Mouse (Mus musculus) midbrain, embryonic 11.5 days (tissue): ENCODE data around the gene Adam21. TPM values are rescaled to one million over a fixed set of nuclear protein-coding genes. Genes with fewer than 3 reads are reported as not detected.

Experiments used
- ATAC-seq: fragments of 200-750 bp; cut with Nextera tagmentation; 2 replicates; pipeline ENCODE4 v1.8.0; 2017; ENCODE audit warnings: moderate TSS enrichment, moderate library complexity; ENCODE audit not compliant: low FRiP score
- DNase-seq: peaks from one replicate; pipeline ENCODE4 v3.0.0; 2015; ENCODE audit warnings: low spot score; ENCODE audit errors: missing footprints
- H3K27ac ChIP-seq: fragments of 300-500 bp; sonication (generic); 2 replicates; pipeline ENCODE4 v1.5.1; 2014; ENCODE audit warnings: low read depth, low read length
- H3K27me3 ChIP-seq: fragments of 300-500 bp; sonication (generic); 2 replicates; pipeline ENCODE4 v1.6.1; 2014; ENCODE audit warnings: mild to moderate bottlenecking, low read length, moderate library complexity, mixed read lengths; ENCODE audit not compliant: control insufficient read depth, insufficient read depth
- H3K36me3 ChIP-seq: fragments of 300-500 bp; sonication (generic); 2 replicates; pipeline ENCODE4 v1.6.1; 2014; ENCODE audit warnings: mild to moderate bottlenecking, low read length, moderate library complexity, mixed read lengths; ENCODE audit not compliant: control insufficient read depth, insufficient read depth
- H3K4me1 ChIP-seq: fragments of 300-500 bp; sonication (generic); 2 replicates; pipeline ENCODE4 v1.6.1; 2014; ENCODE audit warnings: low read length; ENCODE audit not compliant: control insufficient read depth, insufficient read depth
- H3K4me2 ChIP-seq: fragments of 300-500 bp; sonication (generic); 2 replicates; pipeline ENCODE4 v1.6.1; 2014; ENCODE audit warnings: mild to moderate bottlenecking, moderate library complexity
- H3K4me3 ChIP-seq: fragments of 300-500 bp; sonication (generic); 2 replicates; pipeline ENCODE4 v1.5.1; 2014; ENCODE audit warnings: low read depth, low read length
- H3K9ac ChIP-seq: fragments of 300-500 bp; sonication (generic); 2 replicates; pipeline ENCODE4 v1.6.1; 2014; ENCODE audit warnings: low read length
- H3K9me3 ChIP-seq: fragments of 300-500 bp; sonication (generic); 2 replicates; pipeline ENCODE4 v1.6.1; 2016; ENCODE audit warnings: low read length; ENCODE audit not compliant: control insufficient read depth
- WGBS: fragments of 180-500 bp; shearing (Covaris S2); extraction: QIAGEN DNeasy Blood & Tissue Kit; methylation state at CpG from one replicate; pipeline ENCODE4 v1.1.7; 2014; 5-methylcytosine and 5-hydroxymethylcytosine counted together
- polyA plus RNA-seq: library from polyadenylated mRNA; unstranded; fragments of >200 nt; fragmentation: Nextera tagmentation; extraction: Ambion mirVana; gene quantifications from 2 replicates; pipeline ENCODE4 v1.2.1, GENCODE M21; 2014

The Adam21 gene
- polyA plus RNA-seq = 0.16 and 0.22 TPM in 2 replicates

GRCm38 (mm10) chr12:81568374-81568773 is at the start of gene Adam21:
TSS of gene Adam21 (minus strand) at chr12:81568474.
- DNase-seq (no peak), ATAC-seq (no peak)
- no peaks in the 10 kb centered on the region for H3K4me1 ChIP-seq
- H3K4me3 ChIP-seq = no peak within 1 kb of the TSS
- no peaks in the 10 kb centered on the region for H3K36me3 ChIP-seq
- 89% methylated on average over 1 of the region's 1 CpGs for WGBS
- H3K4me2 ChIP-seq = no peak within 1 kb of the TSS
- H3K9me3 ChIP-seq = no peaks in the 10 kb centered on the region
- no peak within 1 kb of the TSS for H3K27ac ChIP-seq
- H3K9ac ChIP-seq = no peak within 1 kb of the TSS
- H3K27me3 ChIP-seq = no peaks in the 10 kb centered on the region

DNA sequence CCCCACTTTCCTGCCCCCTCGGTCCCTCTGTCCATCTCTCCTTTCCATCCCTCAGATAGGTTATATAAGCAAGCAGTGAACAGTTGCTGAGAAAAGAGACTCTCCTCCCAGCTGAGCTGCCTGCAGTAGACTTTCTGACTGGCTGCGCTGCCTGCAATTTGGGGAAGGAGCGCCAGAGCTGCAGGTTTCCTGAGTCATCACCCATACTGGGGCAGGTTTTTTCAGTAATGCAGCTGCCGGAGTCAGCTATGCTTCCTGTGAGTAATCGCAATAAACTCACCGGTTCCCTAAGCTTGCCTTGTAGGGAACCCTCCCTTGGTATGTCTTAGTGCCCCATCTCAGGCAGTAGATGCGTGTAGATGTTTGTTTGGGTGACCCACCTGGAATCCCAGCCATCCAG is 48.7 kb upstream of the Adam21 start:
- H3K9ac ChIP-seq = no peak overlapping the region
- ATAC-seq (no peak), DNase-seq (no peak)
- no peak overlapping the region for H3K4me2 ChIP-seq
- 85% methylated on average over 7 of the region's 7 CpGs for WGBS
- H3K27ac ChIP-seq = no peak overlapping the region
- no peaks in the 10 kb centered on the region for H3K36me3 ChIP-seq
- no peaks in the 10 kb centered on the region for H3K4me1 ChIP-seq
- no peaks in the 10 kb centered on the region for H3K9me3 ChIP-seq
- H3K4me3 ChIP-seq = no peak overlapping the region
- H3K27me3 ChIP-seq = no peaks in the 10 kb centered on the region

DNA sequence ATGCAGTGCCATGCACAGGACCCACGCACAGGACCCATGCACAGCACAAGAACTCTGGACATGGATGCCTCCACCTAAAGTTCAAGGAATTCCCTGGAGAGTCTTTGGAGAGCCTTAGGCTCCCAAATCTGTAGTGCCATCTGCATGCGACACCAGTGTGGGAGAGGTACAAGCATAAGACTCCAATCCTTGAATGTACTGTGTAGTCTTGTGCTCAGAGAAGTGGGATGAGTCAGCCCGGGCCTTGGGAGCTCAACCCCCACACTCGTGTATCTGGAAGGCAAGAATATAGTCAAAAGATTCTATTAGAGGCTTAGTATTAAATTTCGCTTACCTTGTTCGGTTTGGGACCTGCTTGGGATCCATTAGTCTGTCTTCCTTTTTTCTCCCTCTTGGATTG is 47.5 kb upstream of the Adam21 start:
- ATAC-seq (no peak), DNase-seq (no peak)
- H3K27ac ChIP-seq = no peak overlapping the region
- H3K36me3 ChIP-seq = no peaks in the 10 kb centered on the region
- no peaks in the 10 kb centered on the region for H3K9me3 ChIP-seq
- no peak overlapping the region for H3K4me2 ChIP-seq
- WGBS = 87% methylated on average over 6 of the region's 6 CpGs
- H3K4me1 ChIP-seq = no peaks in the 10 kb centered on the region
- H3K4me3 ChIP-seq = no peak overlapping the region
- no peak overlapping the region for H3K9ac ChIP-seq
- H3K27me3 ChIP-seq = no peaks in the 10 kb centered on the region

- no peak for DNase-seq
- H3K27ac ChIP-seq = no peak overlapping the region
Measured at GRCm38 (mm10) chr12:81609445-81609844, 41.2 kb upstream of the Adam21 start.

DNA sequence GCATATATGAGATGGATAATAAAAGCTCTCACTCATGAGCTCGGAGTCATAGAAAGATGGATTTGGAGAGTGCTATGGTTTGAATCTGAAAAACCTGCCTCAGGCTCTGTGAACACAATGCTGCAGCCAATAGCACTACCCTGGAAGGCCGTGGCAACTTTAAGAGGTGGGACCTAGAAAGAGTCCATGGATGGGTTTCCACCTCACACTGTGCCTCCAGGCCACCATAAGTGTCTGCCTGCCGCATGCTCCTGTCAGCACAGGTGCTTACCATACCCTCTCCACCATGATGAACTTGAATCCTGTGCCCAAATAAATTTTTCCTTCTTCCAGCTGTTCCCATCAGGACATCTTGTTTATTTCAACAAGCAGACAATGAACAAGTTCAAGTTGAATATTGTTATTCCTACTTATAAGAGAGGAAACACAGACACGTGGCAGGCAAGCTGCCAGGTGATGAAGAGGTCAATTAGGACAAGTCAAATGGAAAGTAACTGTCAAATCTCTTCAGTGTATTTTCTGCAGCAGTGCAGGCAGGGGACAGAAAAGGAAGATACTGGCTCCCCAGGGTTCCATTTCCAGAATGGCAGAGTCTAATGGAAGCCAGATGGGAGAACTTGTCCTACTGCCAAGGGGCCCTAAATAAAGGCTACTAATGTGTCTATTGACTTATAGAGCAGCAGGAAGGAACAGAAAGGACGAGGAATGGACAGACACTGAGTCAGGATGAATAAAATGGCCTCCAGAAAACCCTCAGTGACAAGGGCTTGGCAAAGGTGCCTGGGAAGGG is 36.9 kb upstream of the Adam21 start:
- 63% methylated on average over 5 of the region's 5 CpGs for WGBS
- H3K27me3 ChIP-seq = no peaks in the 10 kb centered on the region

More at GRCm38 (mm10) chr12:81609445-81609844, 41.2 kb upstream of the Adam21 start:
- no peak for ATAC-seq
- Histone ChIP-seq H3K9ac (no peak overlapping the region), H3K4me2 (no peak overlapping the region), H3K4me3 (no peak overlapping the region), H3K9me3 (no peaks in the 10 kb centered on the region), H3K4me1 (no peaks in the 10 kb centered on the region), H3K36me3 (no peaks in the 10 kb centered on the region), H3K27me3 (no peaks in the 10 kb centered on the region)

GRCm38 (mm10) chr12:81596547-81597262 is 28.4 kb upstream of the Adam21 start:
- H3K4me3 ChIP-seq = no peak overlapping the region
- no peaks in the 10 kb centered on the region for H3K9me3 ChIP-seq
- DNase-seq (no peak), ATAC-seq (no peak)
- no peaks in the 10 kb centered on the region for H3K36me3 ChIP-seq
- no peaks in the 10 kb centered on the region for H3K27me3 ChIP-seq
- WGBS = 77% methylated on average over 8 of the region's 8 CpGs
- H3K4me1 ChIP-seq = peaks cover 5% of the 10 kb centered on the region; the same call in 1 of the 2 replicates
- H3K27ac ChIP-seq = no peak overlapping the region
- no peak overlapping the region for H3K4me2 ChIP-seq
- no peak overlapping the region for H3K9ac ChIP-seq

More for the DNA sequence above, 36.9 kb upstream of the Adam21 start:
- Histone ChIP-seq H3K4me1 (no peaks in the 10 kb centered on the region), H3K9me3 (no peaks in the 10 kb centered on the region), H3K9ac (no peak overlapping the region), H3K36me3 (no peaks in the 10 kb centered on the region), H3K4me2 (no peak overlapping the region), H3K27ac (no peak overlapping the region), H3K4me3 (no peak overlapping the region)
- ATAC-seq (no peak), DNase-seq (no peak)

DNA sequence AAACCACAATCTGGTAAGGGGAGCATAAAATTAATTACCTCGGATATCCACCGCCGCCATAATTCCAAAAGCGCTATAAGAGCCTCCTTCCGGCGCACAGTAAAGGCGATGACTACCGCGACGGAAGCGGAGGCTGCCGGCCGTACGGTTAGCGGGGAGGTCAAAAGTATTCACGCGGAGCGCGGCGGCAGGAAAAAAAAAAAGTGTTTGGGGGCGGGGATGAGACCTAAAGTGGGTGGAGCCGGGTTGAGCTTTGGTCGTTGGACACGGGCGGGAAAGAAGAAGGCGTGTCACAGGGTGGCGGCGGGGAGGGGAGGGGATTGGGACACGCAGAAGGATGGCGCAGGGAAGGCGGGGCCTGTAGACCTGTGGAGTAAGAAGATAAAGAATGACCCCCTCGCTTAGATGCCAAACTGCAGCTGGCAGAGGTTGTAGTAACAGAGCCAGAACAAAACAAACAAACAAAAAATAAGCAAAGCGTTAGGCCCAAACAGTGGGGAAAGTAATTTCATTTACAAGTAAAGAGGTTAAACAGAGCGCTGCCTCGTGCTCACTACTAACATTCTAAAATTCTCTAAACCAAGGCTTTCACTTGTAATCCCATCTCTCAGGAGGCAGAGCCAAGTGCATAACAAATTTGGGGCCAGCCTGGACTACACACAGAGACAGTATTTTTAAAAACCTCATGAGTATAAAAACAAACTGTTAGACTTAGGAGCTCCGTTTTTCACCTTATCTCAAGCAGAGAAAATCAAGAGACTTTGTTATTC is 26.8 kb upstream of the Adam21 start, which contains the start of gene Med6:
TSS of gene Med6 (minus strand) at position 107 of the 770 bp plus-strand sequence.
- WGBS = 4% methylated on average over 36 of the region's 36 CpGs
- DNase-seq = peak; percentile 100
- no peak within 1 kb of the TSS for H3K27ac ChIP-seq

GRCm38 (mm10) chr12:81567931-81568330 is 343 bp downstream of the Adam21 start:
- H3K9me3 ChIP-seq = no peaks in the 10 kb centered on the region
- no peaks in the 10 kb centered on the region for H3K4me1 ChIP-seq
- H3K27ac ChIP-seq = no peak overlapping the region
- H3K4me3 ChIP-seq = no peak overlapping the region
- H3K4me2 ChIP-seq = no peak overlapping the region
- H3K36me3 ChIP-seq = no peaks in the 10 kb centered on the region
- ATAC-seq (no peak), DNase-seq (no peak)
- no peaks in the 10 kb centered on the region for H3K27me3 ChIP-seq
- WGBS = 87% methylated on average over 5 of the region's 5 CpGs
- no peak overlapping the region for H3K9ac ChIP-seq

More for the DNA sequence above, 26.8 kb upstream of the Adam21 start, which contains the start of gene Med6:
- peak; percentile 98 for ATAC-seq
- Histone ChIP-seq H3K9me3 (no peaks in the 10 kb centered on the region), H3K4me1 (peaks cover 5% of the 10 kb centered on the region; the same call in 1 of the 2 replicates), H3K9ac (peak within 1 kb of the TSS; percentile 77), H3K4me3 (peak within 1 kb of the TSS; percentile 80), H3K36me3 (no peaks in the 10 kb centered on the region), H3K4me2 (peak within 1 kb of the TSS; percentile 74), H3K27me3 (no peaks in the 10 kb centered on the region)
